Mouse (Mus musculus) intestine, embryonic 16.5 days (tissue): ENCODE measurements around the gene Spen. TPM values are rescaled to one million over a fixed set of nuclear protein-coding genes. Genes with fewer than 3 reads are reported as not detected.

Source experiments
- ATAC-seq: fragments of 200-750 bp; cut with Nextera tagmentation; 2 replicates; pipeline ENCODE4 v1.8.0; 2017; ENCODE audit warnings: moderate TSS enrichment, moderate library complexity
- H3K27ac ChIP-seq: fragments of 300-500 bp; sonication (generic); 2 replicates; pipeline ENCODE4 v1.5.1; 2014; ENCODE audit warnings: mild to moderate bottlenecking, low read length
- H3K27me3 ChIP-seq: fragments of 300-500 bp; sonication (generic); replicated peaks from 2 replicates; pipeline ENCODE4 v1.6.1; 2014; ENCODE audit warnings: low read length, control low read depth, mixed read lengths; ENCODE audit not compliant: control insufficient read depth, insufficient read depth
- H3K36me3 ChIP-seq: fragments of 300-500 bp; sonication (generic); 2 replicates; pipeline ENCODE4 v1.6.1; 2014; ENCODE audit warnings: low read length, control low read depth; ENCODE audit not compliant: control insufficient read depth, insufficient read depth
- H3K4me1 ChIP-seq: fragments of 300-500 bp; sonication (generic); 2 replicates; pipeline ENCODE4 v1.6.1; 2014; ENCODE audit warnings: low read length, control low read depth, mixed read lengths; ENCODE audit not compliant: control insufficient read depth, insufficient read depth
- H3K4me2 ChIP-seq: fragments of 300-500 bp; sonication (generic); 2 replicates; pipeline ENCODE4 v1.6.1; 2014; ENCODE audit warnings: low read depth, low read length, control low read depth
- H3K4me3 ChIP-seq: fragments of 300-500 bp; sonication (generic); 2 replicates; pipeline ENCODE4 v1.5.1; 2014; ENCODE audit warnings: mild to moderate bottlenecking, low read length
- H3K9ac ChIP-seq: fragments of 300-500 bp; sonication (generic); 2 replicates; pipeline ENCODE4 v1.6.1; 2014; ENCODE audit warnings: low read depth, low read length
- H3K9me3 ChIP-seq: fragments of 300-500 bp; sonication (generic); 2 replicates; pipeline ENCODE4 v1.6.1; 2016; ENCODE audit warnings: low read length, control low read depth; ENCODE audit not compliant: control insufficient read depth
- WGBS: fragments of 180-500 bp; shearing (Covaris S2); extraction: QIAGEN DNeasy Blood & Tissue Kit; methylation state at CpG from one replicate; pipeline ENCODE4 v1.1.7; 2014; 5-methylcytosine and 5-hydroxymethylcytosine counted together
- polyA plus RNA-seq: library from polyadenylated mRNA; unstranded; fragments of >200 nt; fragmentation: Nextera tagmentation; extraction: Ambion mirVana; gene quantifications from 2 replicates; pipeline ENCODE4 v1.2.1, GENCODE M21; 2015

The Spen gene
- polyA plus RNA-seq, 1 experiment from 2014 or later = 6.3 TPM

DNA sequence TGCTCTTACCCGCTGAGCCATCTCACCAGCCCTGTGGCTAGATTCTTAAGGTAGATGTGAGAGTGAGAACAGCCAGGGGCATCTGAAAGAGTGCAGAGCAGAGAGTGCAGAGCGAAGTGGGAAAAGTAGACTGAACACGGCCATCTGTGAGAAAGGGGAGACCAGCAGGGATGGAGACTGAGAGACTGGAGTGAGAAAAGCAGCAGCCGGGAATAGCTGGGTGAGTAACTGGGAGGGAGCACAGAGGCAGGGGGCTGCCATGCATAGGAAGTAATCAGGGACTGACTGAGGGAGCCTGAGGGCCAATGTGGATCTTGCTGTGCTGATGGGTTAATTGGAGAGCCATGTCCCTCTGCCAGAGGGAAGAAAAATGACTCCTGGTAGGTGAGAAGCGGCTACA is 35.7 kb downstream of the Spen start:
- Histone ChIP-seq H3K36me3 (no peaks in the 10 kb centered on the region), H3K4me3 (no peak overlapping the region), H3K27ac (no peak overlapping the region), H3K4me2 (no peak overlapping the region), H3K9ac (no peak overlapping the region), H3K4me1 (peaks cover 31% of the 10 kb centered on the region), H3K27me3 (no peaks in the 10 kb centered on the region), H3K9me3 (no peaks in the 10 kb centered on the region)
- ATAC-seq = no peak
- 58% methylated on average over 5 of the region's 5 CpGs for WGBS

DNA sequence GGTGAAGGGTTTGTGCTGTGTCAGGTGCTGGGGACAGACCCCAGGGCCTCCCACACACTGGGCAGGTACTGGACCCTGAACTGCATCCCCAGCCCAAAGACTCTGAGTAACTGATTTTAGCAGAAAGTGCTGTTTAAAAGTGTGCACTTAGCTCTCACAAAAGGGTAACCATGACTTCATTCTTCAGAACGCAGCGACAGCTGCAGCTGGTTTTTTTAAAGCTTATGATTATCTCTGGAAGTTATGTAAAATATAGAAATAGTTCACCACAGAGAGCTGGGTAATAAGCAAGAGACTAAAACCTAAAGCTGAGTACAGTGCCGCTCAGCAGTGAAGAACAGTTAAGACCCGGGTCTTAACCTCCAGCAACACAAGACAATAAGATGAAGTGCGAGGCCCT is 37.3 kb downstream of the Spen start:
- no peaks in the 10 kb centered on the region for H3K27me3 ChIP-seq
- no peak overlapping the region for H3K4me2 ChIP-seq
- no peaks in the 10 kb centered on the region for H3K36me3 ChIP-seq
- WGBS = 62% methylated on average over 5 of the region's 5 CpGs
- H3K4me3 ChIP-seq = no peak overlapping the region
- H3K4me1 ChIP-seq = peaks cover 17% of the 10 kb centered on the region
- H3K9ac ChIP-seq = 0 out of 2 replicates have a peak overlapping the region, but pooled peaks have one; percentile 24
- H3K9me3 ChIP-seq = no peaks in the 10 kb centered on the region
- no peak for ATAC-seq
- H3K27ac ChIP-seq = peak overlapping the region; percentile 49

DNA sequence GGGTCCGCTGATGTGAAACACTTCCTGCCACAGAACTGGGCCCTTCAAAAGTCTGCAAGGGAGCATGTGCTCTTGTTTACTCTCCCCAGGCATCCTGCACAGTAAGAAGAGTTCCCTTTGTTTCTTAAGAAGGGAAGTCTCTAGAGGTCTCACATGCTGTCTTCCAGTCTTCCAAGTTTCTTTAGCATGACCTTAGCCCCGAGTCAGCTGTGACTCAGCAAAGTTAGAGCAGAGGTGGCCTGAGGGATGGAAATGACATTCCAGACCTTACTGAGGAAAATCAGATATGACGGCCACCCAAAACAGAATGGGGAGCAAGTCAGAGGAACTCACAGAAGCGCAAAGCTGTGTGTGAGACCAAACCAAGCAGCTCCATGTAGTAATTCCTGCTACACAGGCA is 37.8 kb downstream of the Spen start:
- H3K27ac ChIP-seq = peak overlapping the region; percentile 17; the same call in 1 of the 2 replicates

DNA sequence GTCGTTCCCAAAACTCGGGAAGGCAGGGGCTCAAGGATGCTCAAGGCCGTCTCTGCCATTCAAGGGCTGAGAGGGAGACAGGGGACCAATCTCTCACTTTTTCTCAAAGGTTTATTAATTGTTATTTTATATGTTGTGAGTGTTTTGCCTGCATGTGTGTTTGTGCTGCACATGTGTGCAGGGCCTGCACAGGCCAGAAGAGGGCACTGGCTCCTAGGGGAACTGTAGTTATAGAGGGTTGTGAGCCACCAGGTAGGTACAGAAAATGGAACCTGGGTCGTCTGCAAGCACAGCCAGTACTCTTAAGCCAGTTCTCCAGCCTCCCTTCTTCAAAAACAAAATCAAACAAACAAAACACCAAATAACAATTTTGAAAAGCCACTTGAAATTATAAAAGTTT is 49.7 kb downstream of the Spen start:
- Histone ChIP-seq H3K9ac (no peak overlapping the region), H3K36me3 (peaks cover 43% of the 10 kb centered on the region), H3K27me3 (no peaks in the 10 kb centered on the region), H3K27ac (no peak overlapping the region), H3K4me3 (no peak overlapping the region), H3K4me2 (no peak overlapping the region), H3K4me1 (no peaks in the 10 kb centered on the region), H3K9me3 (no peaks in the 10 kb centered on the region)
- ATAC-seq = no peak
- WGBS = 90% methylated on average over 4 of the region's 4 CpGs

More for the DNA sequence above, 37.8 kb downstream of the Spen start:
- 67% methylated on average over 4 of the region's 4 CpGs for WGBS
- Histone ChIP-seq H3K4me3 (no peak overlapping the region), H3K27me3 (no peaks in the 10 kb centered on the region), H3K4me2 (no peak overlapping the region), H3K9me3 (no peaks in the 10 kb centered on the region), H3K36me3 (no peaks in the 10 kb centered on the region), H3K4me1 (peaks cover 17% of the 10 kb centered on the region), H3K9ac (no peak overlapping the region)
- ATAC-seq = no peak

DNA sequence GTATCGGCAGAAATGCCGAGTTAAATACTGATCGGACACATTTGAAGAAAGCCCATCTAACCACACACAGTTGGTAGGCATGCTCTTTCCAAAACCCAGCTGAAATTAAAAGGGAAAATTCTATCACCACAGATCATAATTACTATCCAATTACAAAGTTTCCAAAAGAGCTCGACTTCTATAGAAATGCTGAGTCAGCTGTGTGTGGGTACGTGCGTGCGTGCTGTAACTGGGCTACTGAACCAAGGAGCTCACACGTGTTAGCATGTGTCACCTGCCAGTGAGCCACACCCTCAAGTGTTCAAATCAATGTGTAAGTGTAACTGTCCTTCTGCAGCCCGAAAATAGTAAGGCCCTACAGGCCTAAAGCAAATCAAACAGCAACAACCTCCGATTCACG is 50.8 kb downstream of the Spen start:
- Histone ChIP-seq H3K9me3 (no peaks in the 10 kb centered on the region), H3K27me3 (no peaks in the 10 kb centered on the region), H3K4me1 (no peaks in the 10 kb centered on the region), H3K36me3 (peaks cover 48% of the 10 kb centered on the region), H3K9ac (no peak overlapping the region), H3K27ac (no peak overlapping the region), H3K4me3 (no peak overlapping the region), H3K4me2 (no peak overlapping the region)
- no peak for ATAC-seq
- 96% methylated on average over 11 of the region's 11 CpGs for WGBS

DNA sequence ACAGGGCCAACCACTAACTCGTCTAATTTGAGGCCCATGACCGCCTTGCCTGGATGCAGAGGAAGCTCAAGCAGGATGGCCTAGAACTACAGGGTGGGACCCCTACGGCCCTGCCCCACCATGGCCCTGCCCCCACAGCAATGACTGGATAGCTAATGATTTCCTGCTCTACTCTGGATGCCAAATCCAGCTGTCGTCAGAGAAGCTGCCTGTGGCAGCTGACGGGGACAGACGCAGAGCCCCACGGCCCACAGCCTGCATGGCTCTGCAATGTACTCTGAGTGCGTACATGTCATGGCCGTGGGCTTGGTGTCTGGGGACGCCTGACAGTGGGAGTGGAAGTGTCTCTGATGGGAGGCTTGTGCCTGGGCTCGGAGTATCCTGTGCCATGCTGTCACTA is 54.3 kb downstream of the Spen start:
- Histone ChIP-seq H3K9me3 (no peaks in the 10 kb centered on the region), H3K36me3 (peaks cover 45% of the 10 kb centered on the region), H3K27me3 (no peaks in the 10 kb centered on the region), H3K4me2 (no peak overlapping the region), H3K27ac (no peak overlapping the region), H3K4me1 (no peaks in the 10 kb centered on the region), H3K4me3 (no peak overlapping the region), H3K9ac (no peak overlapping the region)
- ATAC-seq = no peak
- WGBS = 73% methylated on average over 11 of the region's 11 CpGs

DNA sequence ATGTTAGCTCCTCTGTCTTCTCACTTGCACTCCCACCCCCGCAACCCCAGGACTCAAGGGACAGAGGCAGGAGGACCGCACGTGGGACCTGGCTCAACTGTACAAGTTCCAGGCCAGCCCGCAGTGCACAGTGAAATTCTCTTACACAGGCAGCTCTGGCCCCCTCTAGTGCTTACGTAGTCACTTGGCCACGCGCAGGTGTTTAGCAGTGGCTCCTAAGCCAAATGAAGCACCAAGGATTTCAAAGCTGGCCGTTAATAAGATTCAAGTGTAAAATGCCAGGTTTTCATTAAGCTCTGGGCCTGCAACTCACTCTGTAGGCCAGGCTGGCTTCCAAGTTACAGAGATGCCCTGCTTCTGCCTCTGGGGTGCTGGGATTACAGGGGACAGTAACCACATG is 59.0 kb downstream of the Spen start:
- Histone ChIP-seq H3K9me3 (no peaks in the 10 kb centered on the region), H3K4me2 (no peak overlapping the region), H3K27ac (no peak overlapping the region), H3K36me3 (peaks cover 59% of the 10 kb centered on the region), H3K9ac (no peak overlapping the region), H3K4me3 (no peak overlapping the region), H3K27me3 (no peaks in the 10 kb centered on the region), H3K4me1 (peaks cover under 1% of the 10 kb centered on the region; the same call in 1 of the 2 replicates)
- 92% methylated on average over 8 of the region's 8 CpGs for WGBS
- ATAC-seq = no peak

DNA sequence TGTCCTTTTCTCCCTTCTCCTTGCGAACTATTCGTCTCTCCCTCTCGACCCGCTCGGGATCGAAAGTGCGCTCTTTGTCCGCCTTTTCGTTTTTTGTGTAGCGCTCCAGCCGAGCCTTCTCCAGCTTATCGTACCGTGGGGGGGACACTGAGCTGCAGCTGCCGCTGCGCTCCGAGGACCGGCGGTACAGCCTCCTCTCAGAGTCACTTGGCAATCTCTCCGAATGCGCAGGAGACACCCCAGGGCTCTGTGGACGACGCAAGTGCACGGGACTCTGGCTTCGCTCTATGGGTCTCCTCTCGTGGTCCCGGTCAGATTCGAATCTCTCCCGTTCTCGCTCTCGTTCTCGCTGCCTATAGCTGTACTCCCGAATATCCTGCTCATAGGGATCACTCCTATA is 59.6 kb downstream of the Spen start:
- ATAC-seq = no peak
- peaks cover 62% of the 10 kb centered on the region for H3K36me3 ChIP-seq
- H3K9me3 ChIP-seq = no peaks in the 10 kb centered on the region
- H3K27ac ChIP-seq = peak overlapping the region; percentile 81
- no peaks in the 10 kb centered on the region for H3K27me3 ChIP-seq
- 95% methylated on average over 32 of the region's 32 CpGs for WGBS
- no peak overlapping the region for H3K4me3 ChIP-seq
- no peak overlapping the region for H3K9ac ChIP-seq
- no peak overlapping the region for H3K4me2 ChIP-seq
- H3K4me1 ChIP-seq = peaks cover 7% of the 10 kb centered on the region; the same call in 1 of the 2 replicates

DNA sequence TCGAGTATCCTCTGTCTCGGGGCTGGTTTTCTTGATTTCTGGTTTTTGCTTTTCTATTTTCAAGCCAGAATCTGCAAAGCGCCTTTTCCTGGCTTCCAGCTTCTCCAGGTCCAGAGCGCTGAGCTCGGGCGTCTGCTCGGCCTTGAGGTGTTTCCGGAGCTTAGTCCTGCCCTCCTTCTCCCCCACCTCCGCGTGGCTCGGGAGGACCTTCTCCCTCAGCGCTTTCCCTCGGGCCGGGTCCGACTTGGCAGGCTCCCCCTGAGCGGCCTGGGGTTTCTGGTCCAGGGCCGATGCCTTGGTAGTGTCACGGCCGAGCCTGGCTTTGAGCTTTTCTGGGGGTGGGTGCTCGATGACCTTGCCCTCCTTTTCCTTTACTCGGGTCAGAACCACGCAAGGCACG is 60.2 kb downstream of the Spen start:
- peak overlapping the region; percentile 81 for H3K27ac ChIP-seq
- no peak overlapping the region for H3K4me2 ChIP-seq
- no peaks in the 10 kb centered on the region for H3K9me3 ChIP-seq
- H3K4me1 ChIP-seq = peaks cover 8% of the 10 kb centered on the region; the same call in 1 of the 2 replicates
- no peak overlapping the region for H3K4me3 ChIP-seq
- no peaks in the 10 kb centered on the region for H3K27me3 ChIP-seq
- 72% methylated on average over 23 of the region's 23 CpGs for WGBS
- peak overlapping the region; percentile 25; the same call in 1 of the 2 replicates for H3K9ac ChIP-seq
- ATAC-seq = no peak
- peaks cover 65% of the 10 kb centered on the region for H3K36me3 ChIP-seq

DNA sequence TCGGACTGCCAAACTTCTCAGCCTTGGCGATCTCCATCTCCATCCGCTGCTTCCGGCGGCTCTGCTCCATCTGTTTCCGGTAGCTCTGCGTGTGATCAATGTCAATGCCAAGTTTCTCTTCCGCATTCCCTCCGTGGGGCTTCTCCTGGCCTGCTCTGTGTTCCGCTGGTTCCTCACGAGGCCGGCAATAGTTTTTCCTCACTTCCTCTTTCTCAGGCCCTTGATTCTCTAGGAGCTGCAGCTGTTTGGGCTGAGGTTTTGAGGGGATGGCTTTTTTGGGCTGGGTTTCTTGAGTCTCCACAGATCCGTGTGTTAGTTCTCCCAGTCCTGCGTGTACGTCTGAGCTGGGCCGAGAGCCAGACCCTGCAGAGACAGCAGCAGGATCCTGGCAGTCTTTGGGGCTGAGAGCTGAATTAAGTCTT is 60.7 kb downstream of the Spen start:
- peaks cover 8% of the 10 kb centered on the region; the same call in 1 of the 2 replicates for H3K4me1 ChIP-seq
- WGBS = 57% methylated on average over 16 of the region's 16 CpGs
- H3K9me3 ChIP-seq = no peaks in the 10 kb centered on the region
- no peak overlapping the region; the same call in 1 of the 2 replicates for H3K9ac ChIP-seq
- peak; percentile 70; the same call in 1 of the 2 replicates for ATAC-seq
- H3K4me3 ChIP-seq = no peak overlapping the region
- peaks cover 64% of the 10 kb centered on the region for H3K36me3 ChIP-seq
- H3K4me2 ChIP-seq = no peak overlapping the region
- no peaks in the 10 kb centered on the region for H3K27me3 ChIP-seq
- H3K27ac ChIP-seq = peak overlapping the region; percentile 81
